Mouse (Mus musculus): ENCODE data around the gene Ss18l2.
A peak's percentile ranks its signal among the peaks of the same experiment; 100 is the strongest.

Gene Ss18l2

DNA sequence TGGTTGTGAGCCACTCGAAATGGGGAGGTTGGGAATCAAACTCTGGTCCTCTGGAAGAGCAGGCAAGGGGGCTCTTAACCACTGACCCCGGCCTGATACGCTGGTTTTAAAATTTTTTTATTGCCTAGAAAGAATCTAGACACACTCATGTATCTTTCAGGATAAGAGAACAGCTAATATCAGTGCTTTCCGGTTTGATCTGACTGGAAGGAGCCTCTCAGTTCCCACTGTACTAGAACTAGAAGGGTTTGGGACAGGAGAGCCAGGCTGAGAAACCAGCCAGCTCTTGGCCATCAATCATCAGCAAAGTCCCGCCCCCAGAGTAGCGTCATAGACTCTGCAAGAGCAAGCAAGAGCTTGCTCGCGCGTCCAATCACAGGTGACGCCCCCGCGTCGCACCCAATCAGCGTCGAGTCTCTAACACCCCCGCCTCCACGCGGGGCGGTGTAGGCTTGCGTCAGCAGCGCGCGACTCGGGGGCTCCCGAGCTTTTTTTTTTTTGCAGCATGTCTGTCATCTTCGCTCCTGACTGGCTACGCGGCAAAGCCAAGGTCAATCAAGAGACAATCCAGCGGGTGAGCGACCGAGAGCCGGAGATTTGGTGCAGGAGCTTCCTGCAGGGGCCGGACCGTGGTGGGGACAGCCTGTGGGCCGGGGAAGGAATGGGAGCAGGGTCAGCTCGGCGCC is at the start of gene Ss18l2:
Ss18l2 (plus strand) TSS at position 432 of the 686 bp plus-strand sequence.
- peak; percentile 99 for DNase-seq (ENCODE audit: low spot score)

DNA sequence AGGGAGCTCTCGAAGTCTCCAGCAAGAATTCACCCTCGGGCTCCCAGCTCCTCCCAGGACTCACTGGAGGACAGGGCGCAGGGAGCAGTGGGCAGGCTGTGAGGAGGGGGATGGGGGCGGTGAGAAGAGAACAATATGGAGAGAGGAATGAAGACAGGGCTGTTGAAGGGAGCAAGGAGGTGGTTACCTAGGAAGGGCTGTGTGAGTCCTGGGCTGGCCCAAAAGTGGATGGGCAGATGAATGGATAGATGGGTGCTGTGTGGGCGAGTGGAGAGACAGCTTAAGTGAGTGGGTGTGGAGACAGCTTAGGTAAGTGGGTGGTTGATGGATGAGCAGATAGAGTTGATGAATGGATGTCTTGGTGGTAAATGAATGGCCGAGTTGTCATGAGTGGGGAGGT is 46.7 kb upstream of the Ss18l2 start:
- no peak for DNase-seq (ENCODE audit: low spot score)

DNA sequence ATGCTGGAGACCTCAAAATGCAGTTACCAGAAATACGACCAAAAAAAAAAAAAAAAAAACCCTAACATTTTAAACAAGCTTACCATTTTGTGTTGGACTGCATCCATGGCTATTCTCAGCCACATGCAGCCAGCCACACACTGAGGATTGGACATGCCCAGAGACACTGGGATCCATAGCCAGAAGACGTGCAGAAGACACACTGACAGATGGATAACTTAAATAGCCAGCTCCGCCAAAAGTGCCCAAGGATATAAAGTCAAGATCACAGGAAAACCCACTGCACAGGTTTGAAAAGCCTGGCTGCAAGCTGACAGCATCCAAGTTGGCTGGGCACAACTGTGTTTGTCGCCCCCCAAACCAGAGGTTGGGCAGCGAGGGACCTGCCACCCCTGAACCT is 46.0 kb upstream of the Ss18l2 start:
- DNase-seq (ENCODE audit: low spot score), result no peak

DNA sequence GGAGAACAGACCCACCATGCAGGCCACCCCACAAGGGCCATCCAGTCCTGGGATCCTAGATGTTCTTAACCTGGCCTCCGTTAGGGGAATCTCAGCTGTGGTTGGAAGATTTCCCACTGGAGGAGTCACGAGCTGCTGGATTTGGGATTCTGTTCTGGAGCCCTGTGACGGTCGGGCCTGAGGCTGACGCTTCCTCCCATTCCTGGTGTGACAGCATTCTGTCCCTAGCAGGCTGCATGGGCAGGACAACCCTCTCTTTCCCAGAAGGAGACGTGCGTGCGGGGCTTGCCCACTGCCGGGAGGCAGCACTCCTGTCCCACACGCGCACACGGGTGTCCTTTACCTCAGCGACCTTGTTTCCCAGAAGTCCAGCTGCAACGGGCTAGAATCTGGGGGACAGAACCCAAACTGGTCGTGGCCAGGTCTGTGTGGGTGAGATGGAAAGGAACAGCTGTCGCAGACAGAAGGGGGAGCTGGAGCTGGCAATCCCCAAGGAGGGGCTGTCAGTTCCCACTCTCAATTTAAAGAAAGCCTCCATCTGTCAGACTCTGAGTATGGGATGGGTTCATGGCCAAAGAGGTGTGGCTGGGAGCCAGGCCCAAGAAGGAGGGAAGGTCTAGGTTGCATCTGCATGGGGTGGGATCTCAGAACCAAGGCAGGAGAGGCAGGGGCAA is 43.0 kb upstream of the Ss18l2 start:
- DNase-seq (ENCODE audit: low spot score), result no peak

DNA sequence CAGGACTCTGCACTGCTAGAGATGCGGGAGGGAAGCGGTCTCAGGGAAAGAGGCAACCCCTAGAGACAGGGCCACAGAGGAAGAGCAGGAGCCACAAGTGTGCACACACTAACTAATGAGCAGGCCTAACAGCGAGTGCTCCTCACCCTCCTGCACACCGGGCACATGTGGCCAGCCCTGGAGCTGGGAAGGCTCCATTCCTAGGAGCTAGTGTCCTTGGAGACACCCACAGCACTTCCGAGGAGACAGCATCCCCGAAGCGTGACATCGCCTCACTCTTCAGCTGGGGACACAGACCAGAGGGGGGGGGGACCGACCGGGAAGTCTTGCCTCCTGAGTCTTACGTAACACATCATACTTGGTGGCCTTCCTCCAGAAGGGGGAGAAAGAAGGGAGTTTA is 42.3 kb upstream of the Ss18l2 start:
- DNase-seq (ENCODE audit: low spot score), result no peak

DNA sequence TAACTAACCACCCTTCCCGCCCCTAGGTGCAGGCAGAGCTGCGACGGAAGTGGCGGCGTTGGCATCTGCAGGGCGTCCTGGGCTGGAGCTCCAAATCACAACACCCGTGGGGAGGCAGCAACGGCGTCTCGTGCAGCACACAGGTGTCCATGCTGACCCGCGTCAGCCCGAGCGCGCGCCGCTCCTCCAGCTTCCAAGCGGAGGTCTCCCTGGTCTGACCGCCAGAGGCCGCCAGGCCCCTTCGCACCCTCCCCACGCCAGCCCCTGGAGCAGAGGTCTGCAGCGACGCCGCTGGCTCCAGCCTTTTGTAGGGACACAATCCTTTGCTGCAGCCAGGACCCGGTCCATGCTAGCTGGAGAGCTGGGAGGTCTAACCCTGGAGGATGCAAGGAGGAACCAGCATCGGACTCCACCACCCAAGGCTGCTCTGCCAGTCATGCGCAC is 40.8 kb upstream of the Ss18l2 start:
- no peak for DNase-seq (ENCODE audit: low spot score)

DNA sequence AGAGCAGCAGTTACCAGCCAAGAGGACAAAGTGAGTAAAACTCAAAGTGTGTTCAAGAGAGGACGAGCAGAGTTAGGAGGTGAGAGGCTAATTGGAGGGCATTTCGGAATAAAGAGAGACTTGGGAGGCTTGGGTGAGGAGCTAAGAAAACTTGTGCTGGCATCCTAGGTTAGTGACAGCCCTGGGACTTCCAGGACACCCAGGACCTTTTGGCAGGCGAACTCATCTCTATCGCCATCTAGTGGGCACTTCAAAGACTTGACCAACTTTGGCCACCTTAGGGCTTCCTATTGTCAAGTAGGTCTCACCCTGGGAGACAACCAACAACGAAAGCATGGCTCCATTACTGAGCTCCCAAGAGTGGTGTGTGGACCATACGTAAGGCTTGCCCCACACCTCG is 38.8 kb upstream of the Ss18l2 start:
- DNase-seq (ENCODE audit: low spot score), result peak; percentile 39

DNA sequence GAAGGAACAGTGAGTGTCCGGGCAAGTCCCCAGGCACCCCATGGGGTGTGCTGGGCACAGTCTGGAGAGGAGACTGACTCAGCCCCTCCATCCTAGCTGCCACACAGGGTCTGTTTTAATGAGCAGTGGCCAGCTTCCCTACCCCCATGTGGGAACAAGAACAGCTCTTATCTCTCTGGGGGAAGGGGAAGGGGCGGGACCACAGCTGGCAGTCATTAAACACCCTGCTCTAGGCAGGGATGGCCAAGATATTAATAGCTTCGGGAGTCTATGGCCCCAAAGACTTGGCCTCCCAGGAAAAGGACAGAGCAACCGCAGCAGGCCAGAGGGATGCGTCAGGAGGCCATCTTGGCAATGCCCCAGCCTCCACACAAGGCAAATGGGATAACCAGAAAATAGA is 37.8 kb upstream of the Ss18l2 start:
- no peak for DNase-seq (ENCODE audit: low spot score)

DNA sequence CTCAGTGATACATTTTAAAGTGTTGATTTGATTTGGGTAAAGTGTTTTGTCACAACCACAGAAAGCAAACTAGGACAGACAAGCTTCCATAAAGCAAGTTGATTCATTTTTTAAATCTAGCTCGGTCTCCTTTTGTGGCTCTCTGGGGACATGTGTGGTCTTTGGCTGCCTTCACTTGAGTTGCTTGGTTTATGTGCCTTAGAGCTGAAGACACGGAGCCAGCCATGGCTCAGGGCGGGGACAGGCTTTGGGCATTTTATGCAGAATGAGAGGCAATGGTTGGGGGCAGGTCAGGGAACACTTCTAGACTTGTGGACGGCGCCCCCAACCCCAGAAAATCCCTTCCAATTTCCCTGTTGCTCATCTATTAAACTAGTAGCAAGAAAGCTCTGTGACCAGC is 36.4 kb upstream of the Ss18l2 start:
- no peak for DNase-seq (ENCODE audit: low spot score)

DNA sequence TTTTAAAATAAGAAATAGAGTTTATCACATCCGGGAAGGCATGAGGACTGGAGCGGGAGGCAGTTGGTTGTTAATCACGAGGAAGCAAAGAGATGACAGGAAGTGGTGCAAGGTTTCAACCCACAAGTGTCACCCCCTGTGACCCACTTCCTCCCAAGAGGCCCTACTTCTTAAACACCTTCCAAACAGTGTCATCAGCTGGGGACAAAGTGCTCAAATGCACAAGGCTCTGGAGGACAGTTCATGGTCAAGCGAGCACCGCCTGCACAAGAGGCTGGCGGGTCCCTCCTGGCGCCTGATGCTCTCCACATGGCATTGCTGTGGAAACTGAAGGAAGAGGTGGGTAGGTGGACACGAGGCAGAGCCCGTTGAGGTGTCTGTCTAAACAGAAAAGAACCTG is 35.1 kb upstream of the Ss18l2 start:
- no peak for DNase-seq (ENCODE audit: low spot score)

DNA sequence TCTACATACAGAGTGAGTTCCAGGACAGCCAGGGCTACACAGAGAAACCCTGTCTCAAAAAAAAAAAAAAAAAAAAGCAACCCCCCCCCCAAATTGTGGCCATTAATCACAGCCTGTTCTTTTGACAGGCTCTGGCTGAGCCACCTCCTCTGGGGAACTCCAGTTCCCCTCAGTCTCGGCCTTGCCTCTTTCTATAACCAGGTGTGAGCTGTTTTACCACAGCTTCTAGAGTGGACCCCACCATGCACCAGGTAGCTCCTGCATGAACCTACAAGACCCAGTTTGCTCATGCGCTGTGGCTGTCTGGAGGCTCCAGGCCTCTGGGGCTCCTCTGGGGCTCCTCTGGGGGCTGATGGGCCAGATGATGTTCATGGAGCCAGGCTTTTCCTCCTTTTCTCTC is 34.6 kb upstream of the Ss18l2 start:
- no peak for DNase-seq (ENCODE audit: low spot score)

DNA sequence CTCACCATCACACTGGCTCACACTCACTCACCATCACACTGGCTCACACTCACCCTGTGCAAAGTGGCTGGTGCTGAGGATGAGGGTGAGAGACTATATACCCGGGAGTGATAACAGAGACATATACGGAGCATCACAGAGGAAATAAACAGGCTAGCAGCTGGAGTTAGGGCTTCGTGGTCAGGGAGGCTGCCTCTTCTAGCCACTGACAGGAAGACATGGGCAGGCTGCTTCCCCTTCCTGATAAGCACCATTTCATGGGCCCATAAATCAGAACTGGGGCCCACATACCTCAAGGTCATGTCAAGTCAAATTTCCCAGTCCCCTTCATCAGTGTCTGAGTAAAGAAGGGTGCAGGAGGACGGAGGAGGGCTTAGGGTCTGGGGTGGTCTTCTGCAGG is 33.1 kb upstream of the Ss18l2 start:
- no peak for DNase-seq (ENCODE audit: low spot score)

DNA sequence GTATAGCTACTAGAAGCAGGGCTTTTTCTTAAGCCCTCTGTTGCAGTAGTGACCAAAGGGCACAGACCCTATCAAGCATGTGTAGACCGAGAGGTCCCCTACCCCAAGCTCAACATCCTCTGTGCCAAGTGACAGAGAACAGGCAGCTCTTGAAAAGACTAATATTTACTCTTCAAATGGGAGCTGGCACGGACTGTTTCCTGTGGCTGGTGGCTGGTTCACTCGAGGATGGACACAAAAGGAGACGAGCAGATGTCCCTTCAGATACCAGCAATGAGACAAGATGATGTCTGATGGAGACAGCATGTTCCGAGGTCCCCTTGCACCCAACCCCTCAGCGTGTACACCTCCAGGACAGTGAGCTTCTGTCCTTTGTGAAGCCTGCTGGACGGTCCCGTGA is 32.7 kb upstream of the Ss18l2 start:
- no peak for DNase-seq (ENCODE audit: low spot score)

DNA sequence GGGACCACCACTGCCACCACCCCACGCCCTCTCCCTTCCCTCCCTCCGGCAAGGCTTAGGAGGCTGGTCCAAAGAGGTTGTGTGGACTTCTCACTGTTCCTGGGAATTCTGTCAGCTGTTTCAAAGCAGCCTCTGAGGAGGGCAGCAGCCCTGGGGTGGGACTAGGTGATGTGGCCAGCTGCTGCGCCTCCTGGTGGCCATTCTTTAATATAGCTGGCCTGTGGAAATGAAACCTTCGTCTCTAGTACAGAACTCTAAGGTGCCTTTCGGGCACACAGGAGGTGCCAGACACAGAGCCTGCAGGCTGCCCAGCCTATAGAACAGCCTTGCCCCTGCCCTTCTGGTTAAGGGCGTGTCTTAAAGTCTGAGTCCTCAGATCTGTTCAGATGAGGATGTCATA is 30.6 kb upstream of the Ss18l2 start:
- peak; percentile 27 for DNase-seq (ENCODE audit: low spot score)

DNA sequence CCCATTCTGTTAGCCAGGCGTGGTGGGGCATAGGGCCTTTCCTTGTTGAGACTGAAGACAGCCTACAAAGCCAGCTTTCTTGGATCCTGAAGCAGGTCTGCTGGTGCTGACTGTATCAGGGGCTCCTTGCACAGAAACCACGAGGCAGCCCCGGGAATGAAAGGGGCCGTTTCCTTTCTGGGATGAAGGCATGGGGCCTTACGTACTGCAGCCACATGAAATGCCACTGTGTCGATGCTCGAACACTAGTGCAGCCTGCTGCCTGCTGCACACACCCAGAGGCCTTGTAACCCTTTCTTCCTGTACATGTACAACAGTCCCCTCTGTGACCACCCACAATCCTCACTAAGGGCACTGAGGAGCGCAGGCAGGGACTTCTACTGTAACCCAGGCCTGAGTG is 28.9 kb upstream of the Ss18l2 start:
- no peak for DNase-seq (ENCODE audit: low spot score)

DNA sequence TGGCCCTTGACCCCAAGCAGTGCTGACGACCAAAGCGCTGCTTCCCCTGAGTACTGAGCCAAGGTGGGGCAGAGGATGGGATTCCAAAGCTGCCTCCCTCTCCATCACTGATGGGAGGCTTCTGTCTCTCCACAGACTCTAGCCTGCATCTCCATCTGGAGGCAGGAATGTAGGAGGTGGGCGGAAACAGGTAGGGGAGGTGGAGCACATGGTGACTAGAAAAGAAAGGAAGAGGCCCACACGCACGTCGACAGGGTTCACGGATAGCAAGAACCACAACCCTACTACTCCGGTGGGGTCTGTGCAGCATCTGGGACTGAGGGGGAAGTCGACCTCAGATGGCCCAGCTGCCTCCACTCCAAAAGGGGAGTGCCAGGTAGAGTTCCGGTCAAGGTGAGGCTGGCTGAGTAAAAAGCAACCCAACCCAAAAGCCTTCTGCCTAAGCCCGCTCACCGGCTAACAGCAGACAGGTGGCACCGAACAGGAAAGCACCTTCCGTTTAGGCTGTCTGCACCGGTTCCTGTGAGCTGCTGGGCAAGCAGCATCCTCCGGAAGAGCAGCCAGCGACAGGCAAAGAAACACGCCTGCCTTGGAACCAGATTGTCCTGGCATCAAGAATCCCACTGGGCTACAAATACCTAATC is 28.0 kb upstream of the Ss18l2 start:
- no peak for DNase-seq (ENCODE audit: low spot score)

DNA sequence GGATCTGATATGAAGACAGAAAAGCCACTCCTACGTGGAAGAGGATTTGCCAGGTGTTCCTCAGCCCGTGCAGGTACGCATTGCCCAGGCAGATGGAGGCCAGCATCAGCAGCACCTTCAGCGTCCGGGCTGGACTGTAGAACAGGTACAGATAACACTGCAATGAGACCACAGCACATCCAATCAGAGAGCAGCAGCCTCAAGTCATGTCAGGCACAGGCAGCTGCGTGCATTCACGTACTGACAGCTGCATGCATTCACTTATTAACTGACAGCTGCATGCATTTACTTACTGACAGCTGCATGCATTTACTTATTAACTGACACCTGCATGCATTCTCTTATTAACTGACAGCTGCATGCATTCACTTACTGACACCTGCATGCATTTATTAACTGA is 25.4 kb upstream of the Ss18l2 start:
- no peak for DNase-seq (ENCODE audit: low spot score)

DNA sequence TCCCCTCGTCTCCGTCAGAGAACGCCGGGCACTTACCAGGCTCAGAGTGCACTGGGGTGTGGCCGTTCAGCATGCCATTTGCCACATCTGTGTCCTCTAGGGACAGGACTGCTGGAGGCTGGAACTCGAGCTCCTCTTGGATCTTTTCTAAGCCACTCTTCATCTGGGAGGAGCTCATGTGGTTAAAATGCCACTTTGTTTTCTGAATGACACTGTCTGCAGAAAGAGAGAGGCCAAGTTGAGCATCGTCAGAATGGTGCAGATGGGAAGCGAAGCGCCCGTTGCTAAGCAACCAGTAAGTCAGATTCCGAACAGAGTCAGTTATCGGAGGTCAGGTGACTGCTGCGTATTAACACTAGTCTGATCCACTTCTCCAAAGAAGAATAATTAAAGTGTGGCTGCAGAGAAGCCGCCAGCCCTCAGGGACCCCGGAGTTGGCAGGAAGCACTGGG is 19.9 kb upstream of the Ss18l2 start:
- DNase-seq (ENCODE audit: low spot score), result no peak

DNA sequence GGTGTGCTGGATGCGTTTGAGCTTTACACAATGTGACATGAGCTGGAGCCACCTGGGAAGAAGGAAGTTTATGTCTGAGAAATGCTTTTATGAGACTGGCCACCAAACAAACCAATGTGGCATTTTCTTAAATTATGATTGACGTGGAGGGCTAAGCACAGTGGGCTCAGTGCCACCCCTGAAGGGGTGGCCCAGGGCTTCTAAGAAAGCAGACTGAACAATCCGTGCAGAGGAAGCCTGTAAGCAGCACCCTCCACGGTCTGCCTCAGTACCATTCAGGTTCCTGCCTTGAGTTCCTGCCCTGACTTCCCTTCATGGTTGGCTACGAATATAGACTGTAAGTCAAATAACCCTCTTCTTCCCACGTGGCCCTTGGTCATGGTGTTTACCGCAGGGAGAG is 19.4 kb upstream of the Ss18l2 start:
- no peak for DNase-seq (ENCODE audit: low spot score)

DNA sequence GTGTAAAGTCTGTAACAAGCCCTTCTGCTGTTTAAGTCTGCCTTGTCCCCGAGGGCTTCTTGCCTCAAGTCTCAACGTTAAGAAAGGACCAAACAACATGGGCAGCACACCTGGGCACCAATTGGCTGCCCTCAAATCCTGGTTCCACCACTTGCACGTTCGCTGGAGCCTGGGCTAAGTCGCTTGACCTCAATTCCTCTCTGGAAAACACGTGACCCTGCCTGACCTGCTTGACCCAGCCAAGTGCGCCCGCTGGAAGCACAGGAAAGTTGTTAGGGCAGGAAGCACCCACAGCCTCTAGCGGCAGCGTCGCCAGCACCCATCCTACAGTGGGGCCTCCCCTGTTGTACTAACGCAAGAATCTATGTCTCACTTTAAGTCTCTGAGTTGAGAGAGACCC is 15.4 kb upstream of the Ss18l2 start:
- no peak for DNase-seq (ENCODE audit: low spot score)

DNA sequence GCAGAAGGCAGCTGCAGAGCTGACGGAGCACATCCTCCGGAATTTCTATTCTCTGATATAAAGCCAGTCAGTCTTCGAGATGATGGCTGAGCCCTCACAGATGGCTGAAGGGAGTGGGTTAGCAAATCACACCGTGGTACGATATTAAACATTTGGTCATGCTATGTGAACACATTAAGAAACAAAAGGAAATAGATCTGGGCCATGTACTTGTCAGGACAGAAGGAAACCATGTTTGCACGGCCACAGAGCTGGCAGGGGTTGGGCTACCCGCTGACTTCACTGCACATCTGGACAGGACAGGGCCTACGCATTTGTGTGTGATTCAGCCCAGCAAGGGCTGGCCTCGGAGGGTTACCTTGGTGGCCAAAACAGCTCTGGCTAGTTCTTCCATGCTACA is 13.5 kb upstream of the Ss18l2 start:
- DNase-seq (ENCODE audit: low spot score), result no peak

DNA sequence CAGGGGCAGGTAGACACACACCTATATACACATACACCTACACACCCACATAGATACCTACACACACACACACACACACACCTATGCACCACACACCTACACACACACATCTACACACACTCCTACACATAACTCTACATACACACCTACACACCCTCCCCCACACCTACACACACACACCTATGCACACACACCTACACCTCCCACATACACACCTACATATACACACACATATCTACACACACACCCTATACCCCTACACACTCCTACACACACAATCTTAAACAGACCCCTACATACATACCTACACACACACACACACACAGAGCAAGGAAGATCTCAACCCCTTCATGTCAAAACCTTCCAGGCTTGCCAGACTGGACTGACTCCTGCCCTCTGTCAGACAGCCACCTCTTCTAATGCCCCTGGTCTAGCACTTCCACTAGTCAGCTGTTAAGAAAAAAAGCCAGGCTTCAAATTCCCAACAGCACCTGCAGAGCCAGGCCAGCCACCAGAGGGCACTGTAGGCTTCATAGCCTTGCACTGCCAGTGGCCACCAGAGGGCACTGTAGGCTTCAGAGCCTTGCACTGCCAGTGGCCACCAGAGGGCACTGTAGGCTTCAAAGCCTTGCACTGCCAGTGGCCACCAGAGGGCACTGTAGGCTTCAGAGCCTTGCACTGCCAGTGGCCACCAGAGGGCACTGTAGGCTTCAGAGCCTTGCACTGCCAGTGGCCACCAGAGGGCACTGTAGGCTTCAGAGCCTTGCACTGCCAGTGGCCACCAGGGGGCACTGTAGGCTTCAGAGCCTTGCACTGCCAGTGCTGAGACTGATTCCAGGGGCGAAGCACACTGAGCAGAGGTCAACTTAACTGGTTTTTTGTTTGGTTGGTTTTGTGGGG is 12.7 kb upstream of the Ss18l2 start:
- peak; percentile 61 for DNase-seq (ENCODE audit: low spot score)

Data from c-Kit-positive CD71-positive TER-119-positive erythroid progenitor cells, embryonic 14.5 days (primary cell).